Mouse (Mus musculus): ENCODE measurements at regions not wholly inside any gene's neighbourhood (a gene's known extent, or its start where the extent isn't known, plus 50 kb on each side); places are given as distances from the start of the nearest gene placed in this dataset.

GRCm38 (mm10) chr10:66337994-66338393 lies 757.9 kb upstream of the Jmjd1c start:
- DNase-seq (ENCODE audit: extremely low spot score, low read depth, low spot score) = no peak

GRCm38 (mm10) chr10:66342823-66343350 lies 753.0 kb upstream of the Jmjd1c start:
- DNase-seq (ENCODE audit: extremely low spot score, low read depth, low spot score) = no peak

- no peak for DNase-seq (ENCODE audit: extremely low spot score, low read depth, low spot score)
Observed at GRCm38 (mm10) chr10:66348398-66348797, 747.5 kb upstream of the Jmjd1c start.

- no peak for DNase-seq (ENCODE audit: extremely low spot score, low read depth, low spot score)
Observed at GRCm38 (mm10) chr10:66351036-66351435, 744.9 kb upstream of the Jmjd1c start.

GRCm38 (mm10) chr10:66354072-66354471 lies 741.9 kb upstream of the Jmjd1c start:
- DNase-seq (ENCODE audit: extremely low spot score, low read depth, low spot score) = no peak

- no peak for DNase-seq (ENCODE audit: extremely low spot score, low read depth, low spot score)
Observed at GRCm38 (mm10) chr10:66354986-66355385, 740.9 kb upstream of the Jmjd1c start.

GRCm38 (mm10) chr10:66357736-66358135 lies 738.2 kb upstream of the Jmjd1c start:
- DNase-seq (ENCODE audit: extremely low spot score, low read depth, low spot score) = no peak

GRCm38 (mm10) chr10:66370096-66370495 lies 725.8 kb upstream of the Jmjd1c start:
- DNase-seq (ENCODE audit: extremely low spot score, low read depth, low spot score) = no peak

- DNase-seq (ENCODE audit: extremely low spot score, low read depth, low spot score) = no peak
Observed at GRCm38 (mm10) chr10:66371756-66372155, 724.2 kb upstream of the Jmjd1c start.
